Mouse (Mus musculus) G1E (cell line): ENCODE data around the gene Rnf217. TPM values are rescaled to one million over a fixed set of nuclear protein-coding genes. Genes with fewer than 3 reads are reported as not detected.

Source experiments
- ATAC-seq: 2 replicates; pipeline ENCODE4 v1.8.0; 2016; ENCODE audit warnings: mild to moderate bottlenecking; ENCODE audit not compliant: insufficient number of reproducible peaks, poor library complexity, low FRiP score, severe bottlenecking; ENCODE audit errors: extremely low read depth
- DNase-seq: peaks from one replicate; pipeline ENCODE4 v3.0.0; 2012; ENCODE audit warnings: low spot score
- H3K27me3 ChIP-seq: 2 replicates; pipeline ENCODE4 v1.6.1; 2012; ENCODE audit warnings: mild to moderate bottlenecking, low read length, inconsistent platforms; ENCODE audit not compliant: insufficient read depth
- H3K36me3 ChIP-seq: replicated peaks from 2 replicates; pipeline ENCODE3; 2012; ENCODE audit warnings: mild to moderate bottlenecking, inconsistent platforms
- H3K4me1 ChIP-seq: 2 replicates; pipeline ENCODE4 v1.6.1; 2012; ENCODE audit warnings: low read depth, low read length, inconsistent platforms, mixed read lengths; ENCODE audit not compliant: insufficient read depth
- H3K4me3 ChIP-seq: 2 replicates; pipeline ENCODE4 v1.5.1; 2012; ENCODE audit warnings: low read depth, mild to moderate bottlenecking, inconsistent platforms, low read length, moderate library complexity, mixed read lengths
- H3K9me3 ChIP-seq: replicated peaks from 2 replicates; pipeline ENCODE4 v1.6.1; 2012; ENCODE audit warnings: inconsistent platforms
- CTCF ChIP-seq: IDR thresholded peaks from 2 replicates; pipeline ENCODE4 v1.5.1; 2012; ENCODE audit warnings: low read depth, low read length, inconsistent platforms, mixed read lengths
- GATA1 ChIP-seq: IDR thresholded peaks from 2 replicates; pipeline ENCODE4 v1.6.1; 2012; ENCODE audit warnings: borderline replicate concordance, low read length, inconsistent platforms, mixed read lengths
- GATA2 ChIP-seq: IDR thresholded peaks from 2 replicates; pipeline ENCODE4 v1.6.1; 2012; ENCODE audit warnings: low read depth, low read length, inconsistent platforms, borderline replicate concordance
- POLR2AphosphoS5 ChIP-seq: IDR thresholded peaks from 2 replicates; pipeline ENCODE4 v1.6.1; 2012; ENCODE audit warnings: low read depth, low read length, inconsistent platforms; ENCODE audit not compliant: insufficient replicate concordance
- TAL1 ChIP-seq: conservative IDR thresholded peaks from 2 replicates; pipeline ENCODE4 v1.6.1; 2012; ENCODE audit warnings: low read depth, low read length, inconsistent platforms, mixed read lengths
- polyA plus RNA-seq: library from polyadenylated mRNA; stranded (reverse); fragments of >175 nt; gene quantifications from 2 replicates; pipeline ENCODE4 v1.2.3, GENCODE M21; 2012
- total RNA-seq, 2 experiments: library from RNA; stranded (forward) in 1 of 2; stranded (reverse) in 1 of 2; fragments of 200-1000 nt in 1 of 2; fragments of >200 nt in 1 of 2; fragmentation: Nextera tagmentation in 1 of 2; gene quantifications; 2 replicates each; pipeline ENCODE4 v1.2.3; 2014 to 2017

Rnf217 gene
- total and polyA plus RNA-seq, 3 experiments: 0.05 TPM; not detected in 2

DNA sequence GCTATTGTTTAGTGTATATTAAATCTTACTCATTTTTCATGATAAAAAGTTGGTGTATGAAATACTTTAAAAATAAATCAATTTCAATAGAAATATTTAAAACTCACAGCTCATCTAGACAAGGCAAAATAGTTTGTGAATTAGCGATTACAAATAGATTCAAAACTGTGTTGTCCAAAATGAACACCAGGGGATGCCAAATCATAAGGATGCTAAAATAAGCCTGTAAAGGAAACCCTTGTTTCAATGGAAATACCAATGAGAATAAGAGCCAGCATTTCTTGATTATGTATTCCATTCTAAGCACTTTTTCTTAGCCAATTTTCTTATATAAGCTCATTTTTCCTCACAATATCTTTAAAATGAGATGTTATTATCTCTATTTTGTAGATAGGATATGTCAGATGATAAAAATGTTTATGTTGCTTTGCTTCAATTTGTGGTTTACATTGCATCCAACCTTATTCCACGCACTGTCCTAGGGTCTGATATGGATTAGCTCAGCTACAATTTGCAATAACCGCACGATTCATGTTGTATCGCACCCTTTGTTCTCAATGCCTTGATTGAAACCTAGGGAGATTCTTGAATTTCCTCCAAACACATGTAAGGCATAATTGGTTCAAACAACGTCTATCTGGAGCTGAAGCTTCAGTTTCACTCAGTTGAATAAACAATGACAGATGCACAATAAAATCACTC lies 143.0 kb downstream of the Rnf217 start:
- H3K4me3 ChIP-seq: no peak overlapping the region
- H3K36me3 ChIP-seq: no peaks in the 10 kb centered on the region
- H3K9me3 ChIP-seq: no peaks in the 10 kb centered on the region
- TF ChIP-seq TAL1: no peak
- H3K4me1 ChIP-seq: no peaks in the 10 kb centered on the region
- H3K27me3 ChIP-seq: no peaks in the 10 kb centered on the region
- ATAC-seq (no peak), DNase-seq (no peak)

DNA sequence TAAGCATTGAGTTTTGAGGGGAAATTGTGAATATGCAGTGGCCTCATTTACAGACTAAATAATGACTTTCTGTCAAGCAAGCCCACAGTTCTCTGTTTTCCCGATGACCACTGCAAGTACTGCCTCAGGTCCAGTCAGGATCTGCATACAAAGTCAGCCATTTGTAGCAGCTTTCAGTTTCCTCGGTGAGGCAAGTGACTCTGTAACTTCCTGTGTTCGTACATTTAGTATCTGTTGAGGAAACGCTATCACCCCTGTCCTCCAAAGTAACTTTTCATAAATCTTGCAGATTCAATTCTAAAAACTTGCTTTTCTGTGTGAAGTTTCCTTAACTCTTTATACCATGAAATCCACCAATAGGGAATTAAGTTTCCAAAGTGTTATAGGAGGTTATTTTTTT lies 143.6 kb downstream of the Rnf217 start:
- ATAC-seq: no peak
- Histone ChIP-seq H3K27me3 (no peaks in the 10 kb centered on the region), H3K4me1 (no peaks in the 10 kb centered on the region), H3K36me3 (no peaks in the 10 kb centered on the region), H3K4me3 (no peak overlapping the region), H3K9me3 (no peaks in the 10 kb centered on the region)
- no peak for DNase-seq
- TF ChIP-seq GATA1 (no peak), GATA2 (no peak), TAL1 (no peak), POLR2AphosphoS5 (no peak), CTCF (no peak)

DNA sequence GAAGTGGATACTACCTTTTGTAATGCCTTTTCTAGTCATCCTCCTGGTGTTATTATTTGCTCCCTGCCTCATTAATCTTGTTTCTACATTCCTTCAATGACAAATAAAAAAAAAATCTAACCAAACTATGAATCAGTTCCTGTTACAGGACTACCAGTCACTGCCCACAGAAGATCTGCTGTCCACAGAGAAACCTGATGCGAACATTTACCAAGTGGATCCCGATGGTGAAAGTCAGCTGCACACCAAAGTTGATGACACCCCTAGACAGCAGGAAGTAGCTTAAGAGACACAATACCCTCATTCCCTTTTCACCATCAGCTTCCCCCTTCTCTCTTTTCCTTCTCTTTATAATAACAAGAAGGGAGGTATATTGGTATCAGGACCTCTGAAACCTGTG lies 145.9 kb downstream of the Rnf217 start:
- no peaks in the 10 kb centered on the region for H3K9me3 ChIP-seq
- H3K4me3 ChIP-seq: no peak overlapping the region
- TF ChIP-seq CTCF (no peak), TAL1 (no peak), GATA1 (no peak), GATA2 (no peak), POLR2AphosphoS5 (no peak)
- DNase-seq (no peak), ATAC-seq (no peak)
- no peaks in the 10 kb centered on the region for H3K4me1 ChIP-seq
- no peaks in the 10 kb centered on the region for H3K36me3 ChIP-seq
- H3K27me3 ChIP-seq: peaks cover 3% of the 10 kb centered on the region; the same call in 1 of the 2 replicates

DNA sequence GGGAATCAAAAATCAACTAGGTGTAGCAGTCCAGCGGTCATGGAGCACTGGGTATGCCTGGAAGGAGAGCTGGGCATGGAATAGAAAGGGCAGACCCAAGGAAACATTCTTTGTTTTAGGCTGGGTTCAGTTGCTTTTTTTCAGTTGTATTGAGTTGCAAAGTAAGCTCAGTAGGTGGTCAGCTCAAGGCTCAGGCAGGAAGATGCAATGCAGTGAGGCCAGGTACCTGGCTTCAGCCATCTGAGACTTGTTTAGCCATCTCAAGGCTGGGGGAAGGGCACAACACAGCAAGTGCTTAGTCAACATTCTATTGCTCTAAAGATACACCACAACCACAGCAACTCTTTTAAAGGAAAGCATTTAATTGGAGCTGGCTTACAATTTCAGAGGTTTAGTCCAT lies 152.2 kb downstream of the Rnf217 start:
- no peak for DNase-seq
- TF ChIP-seq GATA1 (no peak), GATA2 (no peak), POLR2AphosphoS5 (no peak), CTCF (no peak), TAL1 (no peak)
- no peaks in the 10 kb centered on the region for H3K36me3 ChIP-seq
- no peaks in the 10 kb centered on the region for H3K9me3 ChIP-seq
- H3K27me3 ChIP-seq: peaks cover 3% of the 10 kb centered on the region; the same call in 1 of the 2 replicates
- ATAC-seq: no peak
- no peak overlapping the region for H3K4me3 ChIP-seq
- no peaks in the 10 kb centered on the region for H3K4me1 ChIP-seq

DNA sequence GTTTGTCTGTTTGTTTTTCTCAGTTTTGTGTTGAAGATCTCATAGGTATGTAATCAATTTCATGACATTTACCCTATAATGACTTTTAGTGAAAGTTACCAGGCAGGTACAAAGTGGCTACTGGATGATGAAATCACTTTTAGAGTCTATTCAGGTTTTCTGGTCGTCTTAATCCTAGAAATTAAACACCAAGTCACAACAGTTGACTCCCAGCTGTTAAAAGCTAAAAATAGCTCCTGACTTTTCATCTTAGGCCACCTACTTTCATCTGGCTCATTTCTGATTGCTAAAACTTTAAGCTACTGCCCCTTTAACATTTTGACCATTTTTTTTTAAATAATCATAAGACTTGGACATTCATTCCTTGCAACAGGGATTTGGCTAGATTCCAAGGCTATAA lies 161.9 kb downstream of the Rnf217 start:
- peaks cover 11% of the 10 kb centered on the region for H3K27me3 ChIP-seq
- DNase-seq (no peak), ATAC-seq (no peak)
- H3K9me3 ChIP-seq: 0 out of 2 replicates have a peak, but pooled peaks cover 2% of the 10 kb centered on the region
- H3K4me1 ChIP-seq: no peaks in the 10 kb centered on the region
- no peak for TF ChIP-seq CTCF
- no peak for TF ChIP-seq TAL1
- no peak for TF ChIP-seq POLR2AphosphoS5
- TF ChIP-seq GATA1: no peak
- no peak for TF ChIP-seq GATA2
- H3K36me3 ChIP-seq: no peaks in the 10 kb centered on the region
- no peak overlapping the region for H3K4me3 ChIP-seq

DNA sequence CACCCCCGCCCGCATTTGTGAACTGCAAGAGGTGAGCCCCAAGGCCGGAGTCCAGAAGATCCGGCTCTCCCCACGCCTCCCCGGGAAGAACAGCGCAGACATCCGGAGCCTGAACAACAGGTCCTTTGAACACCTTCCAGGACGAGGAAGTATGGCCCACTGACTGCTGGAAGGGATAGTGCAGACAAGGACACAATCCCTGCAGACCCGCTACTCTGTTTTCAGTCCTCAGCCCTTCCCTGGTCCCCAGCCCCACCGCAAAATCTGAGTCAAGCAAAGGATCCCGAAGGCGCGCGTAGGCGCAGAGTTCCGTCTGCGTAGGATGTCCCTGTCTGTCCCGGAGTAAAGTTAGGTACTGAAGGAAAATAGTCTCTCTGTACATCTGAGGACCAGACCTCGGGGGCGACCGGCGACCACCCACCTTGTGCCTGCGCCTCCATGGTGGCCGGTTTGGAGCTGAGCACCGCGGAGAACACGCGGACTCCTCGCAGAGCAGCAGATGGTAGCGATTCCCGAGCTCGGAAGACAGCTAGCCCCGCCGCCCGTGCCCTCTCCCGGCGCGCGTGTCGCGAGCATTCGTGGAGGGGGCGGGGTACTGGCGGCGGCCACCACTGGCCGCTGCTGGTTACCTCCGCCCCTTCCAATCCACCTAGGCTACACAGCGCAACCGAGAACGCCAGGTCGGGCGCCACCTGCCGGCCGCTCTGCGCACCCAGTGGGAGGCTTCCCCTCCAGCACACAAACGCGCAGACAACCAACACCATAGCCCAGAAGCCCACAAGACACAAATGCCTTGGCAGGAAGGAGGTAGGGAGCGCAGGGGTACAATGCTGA lies 163.5 kb downstream of the Rnf217 start, which contains the start of gene Tpd52l1:
Tpd52l1 (minus strand) TSS at position 668 of the 834 bp plus-strand sequence.
- no peak for TF ChIP-seq GATA2
- TF ChIP-seq POLR2AphosphoS5: no peak
- TF ChIP-seq GATA1: no peak
- TF ChIP-seq TAL1: no peak
- 0 out of 2 replicates have a peak, but pooled peaks have one; percentile 13 for TF ChIP-seq CTCF
- ATAC-seq (no peak), DNase-seq (no peak)
- Histone ChIP-seq H3K36me3 (no peaks in the 10 kb centered on the region), H3K9me3 (0 out of 2 replicates have a peak, but pooled peaks cover 2% of the 10 kb centered on the region), H3K27me3 (peaks cover 11% of the 10 kb centered on the region), H3K4me3 (no peak within 1 kb of the TSS), H3K4me1 (no peaks in the 10 kb centered on the region)
